Mouse (Mus musculus) forebrain, embryonic 15.5 days (tissue): ENCODE measurements at regions not wholly inside any gene's neighbourhood (a gene's known extent, or its start where the extent isn't known, plus 50 kb on each side); places are given as distances from the start of the nearest gene placed in this dataset.
A peak's percentile ranks its signal among the peaks of the same experiment; 100 is the strongest.

Experiments used
- ATAC-seq: fragments of 200-750 bp; cut with Nextera tagmentation; replicated peaks from 2 replicates; pipeline ENCODE4 v1.8.0; 2017; ENCODE audit warnings: mild to moderate bottlenecking, moderate TSS enrichment, moderate library complexity
- H3K27ac ChIP-seq: fragments of 300-500 bp; sonication (generic); replicated peaks from 2 replicates; pipeline ENCODE4 v1.5.1; 2015; ENCODE audit warnings: mild to moderate bottlenecking, inconsistent platforms
- H3K27me3 ChIP-seq: fragments of 300-500 bp; sonication (generic); 2 replicates; pipeline ENCODE4 v1.6.1; 2015; ENCODE audit warnings: inconsistent platforms
- H3K36me3 ChIP-seq: fragments of 300-500 bp; sonication (generic); 2 replicates; pipeline ENCODE4 v1.6.1; 2015; ENCODE audit warnings: mild to moderate bottlenecking, inconsistent platforms
- H3K4me1 ChIP-seq: fragments of 300-500 bp; sonication (generic); 2 replicates; pipeline ENCODE4 v1.6.1; 2015; ENCODE audit warnings: inconsistent platforms
- H3K4me2 ChIP-seq: fragments of 300-500 bp; sonication (generic); replicated peaks from 2 replicates; pipeline ENCODE4 v1.6.1; 2015; ENCODE audit warnings: mild to moderate bottlenecking, inconsistent platforms
- H3K4me3 ChIP-seq: fragments of 300-500 bp; sonication (generic); 2 replicates; pipeline ENCODE4 v1.5.1; 2015; ENCODE audit warnings: mild to moderate bottlenecking, inconsistent platforms
- H3K9ac ChIP-seq: fragments of 300-500 bp; sonication (generic); replicated peaks from 2 replicates; pipeline ENCODE4 v1.6.1; 2015; ENCODE audit warnings: mild to moderate bottlenecking, inconsistent platforms
- H3K9me3 ChIP-seq: fragments of 300-500 bp; sonication (generic); 2 replicates; pipeline ENCODE4 v1.6.1; 2016; ENCODE audit warnings: inconsistent platforms
- WGBS: fragments of 180-500 bp; shearing (Covaris S2); methylation state at CpG from one replicate; pipeline ENCODE4 v1.1.7; 2015; ENCODE audit warnings: mixed read lengths; 5-methylcytosine and 5-hydroxymethylcytosine counted together

DNA sequence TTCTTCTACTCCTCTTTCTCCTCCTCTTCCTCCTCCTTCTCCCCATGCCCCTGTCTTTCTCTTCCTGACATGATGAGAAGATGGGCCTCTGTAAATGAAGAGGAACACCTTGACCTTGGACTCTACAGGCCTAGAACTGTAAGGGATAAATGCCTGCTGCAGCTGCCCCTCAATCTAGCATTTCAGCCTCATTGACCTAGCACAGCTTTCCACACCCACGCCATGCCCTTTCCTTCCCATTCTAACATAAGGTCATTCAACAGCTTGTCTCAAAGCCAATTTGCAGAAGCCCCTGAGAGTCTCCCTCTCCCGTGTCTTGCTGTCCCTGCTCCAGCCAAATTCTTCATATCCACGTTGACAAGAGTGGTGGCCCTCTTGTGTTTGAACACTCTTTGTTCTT, 63.8 kb upstream of the Dscam start:
- no peaks in the 10 kb centered on the region for H3K9me3 ChIP-seq
- ATAC-seq: no peak
- WGBS: 53% methylated on average over 3 of the region's 3 CpGs
- no peaks in the 10 kb centered on the region for H3K36me3 ChIP-seq
- H3K27ac ChIP-seq: 0 out of 2 replicates have a peak overlapping the region, but pooled peaks have one; percentile 5
- H3K4me1 ChIP-seq: no peaks in the 10 kb centered on the region
- no peak overlapping the region for H3K9ac ChIP-seq
- no peak overlapping the region for H3K4me3 ChIP-seq
- no peak overlapping the region for H3K4me2 ChIP-seq
- no peaks in the 10 kb centered on the region for H3K27me3 ChIP-seq

DNA sequence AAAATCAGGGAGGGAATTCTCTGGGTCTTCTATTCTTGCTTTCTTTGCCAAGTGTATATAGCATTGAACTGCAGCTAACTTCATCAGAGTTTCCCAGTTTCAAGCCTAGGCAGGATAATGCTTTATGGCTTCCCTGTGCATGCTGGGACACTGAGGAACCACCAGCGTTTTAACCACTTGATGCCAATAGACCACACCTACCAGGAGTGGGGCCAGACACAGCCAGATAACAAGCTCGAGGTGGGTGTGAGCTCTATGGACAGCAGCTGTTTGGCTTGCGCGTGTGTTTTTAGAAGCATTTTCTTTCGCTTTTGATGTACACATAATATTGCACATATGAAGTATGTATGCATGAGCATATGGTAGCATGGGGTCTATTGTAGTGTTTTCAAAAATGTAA, 69.1 kb upstream of the Dscam start:
- Histone ChIP-seq H3K4me2 (no peak overlapping the region), H3K36me3 (no peaks in the 10 kb centered on the region), H3K9ac (no peak overlapping the region), H3K27ac (no peak overlapping the region), H3K9me3 (no peaks in the 10 kb centered on the region), H3K4me3 (no peak overlapping the region), H3K4me1 (no peaks in the 10 kb centered on the region), H3K27me3 (no peaks in the 10 kb centered on the region)
- 75% methylated on average over 5 of the region's 5 CpGs for WGBS
- no peak for ATAC-seq

DNA sequence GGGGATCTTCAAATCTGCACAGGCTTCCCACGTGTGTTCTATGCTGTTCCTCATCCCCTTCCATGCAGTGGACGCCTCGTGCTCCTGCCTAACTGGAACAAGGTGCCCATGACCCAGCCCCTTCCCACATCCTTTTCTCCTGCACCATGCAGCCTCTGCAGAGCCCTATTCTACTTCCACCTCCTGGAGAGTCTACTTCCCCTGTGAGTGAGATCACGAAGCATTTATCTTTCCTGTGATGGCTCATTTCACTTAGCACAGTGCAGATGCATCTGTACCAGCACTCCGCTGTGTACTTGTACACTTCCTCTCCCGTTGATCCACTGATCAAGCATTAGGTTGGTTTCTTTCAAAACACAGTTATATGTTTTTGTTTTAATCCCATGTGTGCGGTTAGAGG, 69.5 kb upstream of the Dscam start:
- WGBS: 80% methylated on average over 7 of the region's 7 CpGs
- no peak overlapping the region for H3K9ac ChIP-seq

DNA sequence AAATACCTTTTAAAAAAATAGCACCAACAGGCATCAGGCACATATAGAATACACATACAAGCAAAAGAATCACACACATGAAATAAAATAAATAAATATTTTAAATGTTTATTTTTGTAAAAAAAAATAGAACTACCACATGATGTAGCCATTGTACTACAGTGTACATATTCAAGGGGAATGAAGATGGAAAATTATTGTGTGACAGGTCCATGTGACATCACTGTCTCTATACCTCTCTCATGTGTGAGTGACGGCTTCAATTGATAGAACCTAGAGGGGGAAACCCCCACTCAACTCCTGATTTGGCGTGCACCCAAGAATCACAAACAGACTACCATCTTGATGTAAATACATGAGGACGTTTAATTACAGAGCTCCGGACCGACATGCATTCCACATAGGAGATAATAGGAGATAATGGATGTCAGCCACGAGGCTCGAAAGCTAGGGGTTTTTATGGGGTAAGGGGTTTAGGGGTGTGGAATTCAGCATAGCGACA, 70.4 kb upstream of the Dscam start:
- Histone ChIP-seq H3K4me1 (no peaks in the 10 kb centered on the region), H3K4me2 (no peak overlapping the region), H3K9me3 (no peaks in the 10 kb centered on the region), H3K27ac (no peak overlapping the region), H3K27me3 (no peaks in the 10 kb centered on the region), H3K4me3 (no peak overlapping the region), H3K9ac (no peak overlapping the region), H3K36me3 (no peaks in the 10 kb centered on the region)
- ATAC-seq: 0 out of 2 replicates have a peak, but pooled peaks have one; percentile 58
- 27% methylated on average over 8 of the region's 8 CpGs for WGBS

More for the DNA sequence above, 69.5 kb upstream of the Dscam start:
- Histone ChIP-seq H3K4me2 (no peak overlapping the region), H3K27ac (no peak overlapping the region), H3K36me3 (no peaks in the 10 kb centered on the region), H3K4me3 (no peak overlapping the region), H3K27me3 (no peaks in the 10 kb centered on the region), H3K4me1 (no peaks in the 10 kb centered on the region), H3K9me3 (no peaks in the 10 kb centered on the region)
- no peak for ATAC-seq

DNA sequence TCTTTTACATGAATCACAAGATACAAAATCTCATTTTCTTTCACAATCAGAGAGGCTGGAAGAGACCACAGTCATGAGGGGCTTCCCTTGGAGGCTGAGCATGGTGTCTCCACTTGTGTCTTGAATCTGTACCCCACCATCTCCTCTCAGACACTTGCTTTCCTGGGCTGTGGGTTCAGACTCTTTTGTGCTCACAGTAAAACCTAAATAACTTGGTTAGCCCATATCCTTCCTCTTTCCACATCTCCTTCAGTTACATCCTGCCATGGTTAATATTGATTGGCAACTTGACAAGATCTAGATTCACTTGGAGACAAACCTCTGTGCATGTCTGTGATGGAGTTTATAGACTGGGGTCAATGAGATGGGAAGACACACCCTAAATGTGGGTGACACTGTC, 71.1 kb upstream of the Dscam start:
- Histone ChIP-seq H3K27ac (no peak overlapping the region), H3K27me3 (no peaks in the 10 kb centered on the region), H3K4me3 (no peak overlapping the region), H3K9me3 (no peaks in the 10 kb centered on the region), H3K4me2 (no peak overlapping the region), H3K9ac (no peak overlapping the region), H3K36me3 (no peaks in the 10 kb centered on the region), H3K4me1 (no peaks in the 10 kb centered on the region)
- ATAC-seq: no peak

DNA sequence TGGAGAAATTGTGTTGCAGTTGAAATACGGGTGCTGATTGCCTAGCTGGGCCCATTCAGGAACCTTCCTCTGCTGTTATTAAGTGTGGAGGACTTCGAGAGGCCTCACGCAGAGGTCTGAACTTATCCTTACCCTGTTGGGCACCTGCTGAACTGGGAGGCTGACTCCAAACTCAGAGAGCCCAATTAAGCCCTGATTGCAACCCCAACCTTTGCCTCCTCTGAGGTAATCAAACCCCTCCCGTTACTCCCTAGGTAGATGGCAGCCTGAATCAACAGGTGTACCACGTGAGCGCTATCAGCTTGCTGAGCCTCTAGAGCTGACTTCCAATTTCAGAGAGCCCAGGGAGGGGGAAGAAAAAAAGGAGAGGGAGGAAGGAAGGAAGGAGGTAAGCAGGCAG, 79.9 kb upstream of the Dscam start:
- no peak for ATAC-seq

DNA sequence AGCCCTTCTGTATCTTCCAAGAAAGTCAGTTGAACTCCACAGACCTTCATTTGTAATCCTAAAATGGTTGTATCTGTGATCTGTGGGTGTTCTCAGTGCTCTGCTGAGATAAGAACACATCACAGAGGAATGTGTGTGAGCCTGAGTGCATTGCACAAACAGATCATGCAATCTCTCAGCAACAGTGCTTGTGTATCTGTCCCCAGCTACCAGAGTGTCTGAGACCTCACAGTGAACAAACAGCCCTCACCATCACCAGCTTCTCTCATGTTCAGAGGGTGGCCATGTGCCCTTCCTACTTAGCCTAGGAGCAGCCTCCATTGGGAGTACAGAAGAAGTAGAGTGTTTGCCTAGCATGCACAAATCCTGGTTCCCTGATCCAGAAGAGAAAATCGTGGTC, 82.0 kb upstream of the Dscam start:
- Histone ChIP-seq H3K4me3 (no peak overlapping the region), H3K4me2 (no peak overlapping the region), H3K9ac (no peak overlapping the region), H3K27ac (no peak overlapping the region), H3K9me3 (no peaks in the 10 kb centered on the region), H3K36me3 (no peaks in the 10 kb centered on the region), H3K4me1 (no peaks in the 10 kb centered on the region), H3K27me3 (no peaks in the 10 kb centered on the region)
- 100% methylated on average over 1 of the region's 1 CpGs for WGBS
- no peak for ATAC-seq

More for the DNA sequence above, 79.9 kb upstream of the Dscam start:
- Histone ChIP-seq H3K27ac (no peak overlapping the region), H3K9ac (no peak overlapping the region), H3K4me2 (no peak overlapping the region), H3K4me1 (no peaks in the 10 kb centered on the region), H3K27me3 (no peaks in the 10 kb centered on the region), H3K9me3 (no peaks in the 10 kb centered on the region), H3K36me3 (no peaks in the 10 kb centered on the region), H3K4me3 (no peak overlapping the region)
- 73% methylated on average over 6 of the region's 6 CpGs for WGBS

DNA sequence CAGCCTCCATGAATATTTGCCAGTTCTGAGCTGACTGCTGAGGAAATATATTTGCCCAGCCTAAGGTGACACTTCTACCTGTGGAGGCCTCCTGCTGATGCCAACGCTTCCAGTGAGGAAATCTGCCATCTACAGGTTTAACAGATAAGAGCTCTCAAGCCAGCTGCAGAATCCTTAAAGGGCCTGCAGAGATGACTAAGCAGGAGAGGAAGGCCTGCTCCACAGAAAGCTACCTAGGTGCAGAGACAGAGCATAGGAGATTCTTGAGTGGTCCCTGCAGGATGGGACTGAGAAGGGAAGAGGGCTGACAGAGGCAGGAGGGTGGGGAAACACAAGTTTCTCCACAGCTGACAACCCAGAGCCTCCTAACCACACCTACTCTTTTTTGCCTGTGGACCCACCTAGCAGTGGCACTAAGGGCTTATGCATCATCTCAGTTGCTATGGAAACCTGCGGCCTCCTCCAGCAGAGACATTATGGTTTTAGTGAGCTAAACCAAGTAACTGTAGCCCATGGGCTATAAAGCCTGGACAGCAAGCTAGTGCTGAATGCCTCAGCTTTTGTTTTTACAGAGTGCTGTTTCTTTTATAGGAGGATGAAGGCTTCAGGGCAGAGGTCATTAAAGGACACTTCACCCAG, 82.6 kb upstream of the Dscam start:
- Histone ChIP-seq H3K4me2 (no peak overlapping the region), H3K4me3 (no peak overlapping the region), H3K9ac (no peak overlapping the region), H3K27ac (no peak overlapping the region), H3K36me3 (no peaks in the 10 kb centered on the region), H3K27me3 (no peaks in the 10 kb centered on the region), H3K9me3 (no peaks in the 10 kb centered on the region), H3K4me1 (no peaks in the 10 kb centered on the region)
- no peak for ATAC-seq
- WGBS: 54% methylated on average over 2 of the region's 2 CpGs

DNA sequence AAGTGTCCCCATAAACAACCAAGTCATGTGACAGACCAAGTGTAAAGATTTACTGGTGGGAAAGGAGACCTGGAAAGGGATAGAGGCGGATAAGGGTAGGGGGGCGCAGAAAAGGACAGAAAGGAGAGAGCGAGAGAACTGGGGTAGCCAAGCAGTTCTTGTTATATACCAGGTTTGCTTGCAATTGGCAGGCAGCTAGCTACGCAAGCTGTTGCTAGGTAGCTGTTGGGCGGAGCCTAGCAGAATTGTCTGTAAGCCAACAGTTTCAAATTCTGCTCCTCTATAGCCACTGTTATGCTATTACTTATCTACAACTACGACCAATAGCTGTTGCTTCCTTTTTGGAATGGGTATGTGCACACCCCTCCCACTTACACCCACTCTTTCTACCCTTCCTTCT, 88.3 kb upstream of the Dscam start:
- ATAC-seq: no peak

DNA sequence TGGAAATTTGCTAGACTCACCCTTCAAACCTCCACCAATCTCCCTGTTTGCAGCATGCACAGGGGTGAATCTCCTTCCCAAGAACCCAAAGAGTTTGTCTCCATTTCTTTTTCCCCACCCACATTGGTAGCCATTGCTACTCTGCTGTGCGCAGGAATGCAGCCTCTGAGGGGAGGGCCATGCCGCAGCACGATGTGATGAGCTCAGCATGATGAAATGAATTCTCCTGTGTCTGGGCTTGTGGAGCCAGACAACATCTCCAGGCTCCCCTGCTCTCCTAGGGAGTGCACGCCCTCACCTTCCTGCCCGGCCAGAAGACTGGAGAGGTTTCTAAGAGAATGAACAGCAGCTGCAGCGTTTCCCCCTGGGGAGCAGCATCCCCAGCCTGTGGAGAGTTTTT, 92.9 kb upstream of the Dscam start:
- no peak overlapping the region for H3K9ac ChIP-seq
- no peaks in the 10 kb centered on the region for H3K9me3 ChIP-seq
- no peaks in the 10 kb centered on the region for H3K27me3 ChIP-seq
- no peaks in the 10 kb centered on the region for H3K36me3 ChIP-seq
- no peak for ATAC-seq
- no peak overlapping the region for H3K4me3 ChIP-seq
- WGBS: 16% methylated on average over 6 of the region's 6 CpGs
- peaks cover 8% of the 10 kb centered on the region for H3K4me1 ChIP-seq
- H3K4me2 ChIP-seq: no peak overlapping the region
- H3K27ac ChIP-seq: no peak overlapping the region

More for the DNA sequence above, 88.3 kb upstream of the Dscam start:
- H3K36me3 ChIP-seq: no peaks in the 10 kb centered on the region
- 74% methylated on average over 6 of the region's 6 CpGs for WGBS
- no peak overlapping the region for H3K9ac ChIP-seq
- peaks cover 8% of the 10 kb centered on the region for H3K4me1 ChIP-seq
- H3K4me3 ChIP-seq: no peak overlapping the region
- H3K4me2 ChIP-seq: no peak overlapping the region
- H3K27me3 ChIP-seq: no peaks in the 10 kb centered on the region
- no peaks in the 10 kb centered on the region for H3K9me3 ChIP-seq
- H3K27ac ChIP-seq: no peak overlapping the region

DNA sequence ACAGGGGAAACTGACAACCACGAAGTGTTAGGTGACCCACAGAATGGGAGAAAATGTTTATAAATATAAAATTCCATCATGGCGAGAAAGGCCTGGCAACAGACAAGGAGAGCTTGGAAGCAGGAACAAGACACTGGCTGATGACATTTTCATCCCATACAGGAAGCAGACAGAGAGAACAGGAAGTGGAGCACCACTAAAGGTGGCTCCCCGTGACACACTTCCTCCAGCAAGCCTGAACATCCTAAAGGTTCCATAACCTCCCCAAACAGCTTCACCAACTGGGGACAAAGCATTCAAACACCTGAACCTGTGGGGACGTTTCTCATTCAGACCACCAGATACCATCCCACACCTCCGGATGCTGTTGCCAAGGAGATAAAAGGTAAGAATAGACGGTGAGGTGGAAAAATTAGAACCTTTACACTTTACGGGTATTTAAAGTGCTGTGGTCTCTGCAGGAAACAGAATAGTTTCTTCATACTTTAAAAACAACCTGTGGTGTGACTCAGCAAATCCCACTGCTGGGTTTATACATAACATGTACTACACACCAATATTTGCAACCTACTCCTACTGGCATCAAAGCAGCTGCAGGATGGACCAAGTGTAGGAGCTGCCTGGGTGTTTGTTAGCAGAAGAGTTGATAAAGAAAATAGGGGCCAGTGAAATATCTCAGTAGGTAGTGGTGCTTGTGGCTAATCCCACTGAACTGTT, 86.0 kb upstream of the Bace2 start:
- 86% methylated on average over 7 of the region's 7 CpGs for WGBS
- Histone ChIP-seq H3K4me1 (peaks cover 6% of the 10 kb centered on the region; the same call in 1 of the 2 replicates), H3K4me2 (no peak overlapping the region), H3K27me3 (no peaks in the 10 kb centered on the region), H3K4me3 (no peak overlapping the region), H3K27ac (no peak overlapping the region), H3K36me3 (no peaks in the 10 kb centered on the region), H3K9ac (no peak overlapping the region), H3K9me3 (no peaks in the 10 kb centered on the region)
- no peak for ATAC-seq

DNA sequence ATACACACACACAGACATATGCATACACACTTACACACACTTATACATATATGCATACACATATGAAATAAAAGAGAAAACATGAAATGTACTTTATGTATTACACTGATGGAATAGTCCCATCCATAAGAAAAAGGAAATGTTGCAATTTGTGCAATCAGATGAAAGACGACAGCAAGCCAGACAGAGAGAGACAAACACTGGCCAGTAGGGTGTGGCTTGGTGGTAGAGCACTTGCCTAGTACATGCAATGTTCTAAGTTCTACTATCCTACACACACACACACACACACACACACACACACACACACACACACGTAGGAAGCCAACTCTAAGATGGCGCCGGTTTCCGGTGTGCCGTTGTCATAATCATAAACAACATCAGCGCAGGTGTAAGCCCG, 85.3 kb upstream of the Bace2 start:
- no peaks in the 10 kb centered on the region for H3K36me3 ChIP-seq
- H3K4me2 ChIP-seq: no peak overlapping the region
- ATAC-seq: 0 out of 2 replicates have a peak, but pooled peaks have one; percentile 26
- WGBS: 92% methylated on average over 8 of the region's 8 CpGs
- no peak overlapping the region for H3K4me3 ChIP-seq
- H3K4me1 ChIP-seq: peaks cover 6% of the 10 kb centered on the region; the same call in 1 of the 2 replicates
- H3K9me3 ChIP-seq: no peaks in the 10 kb centered on the region
- no peaks in the 10 kb centered on the region for H3K27me3 ChIP-seq
- no peak overlapping the region for H3K27ac ChIP-seq
- no peak overlapping the region for H3K9ac ChIP-seq
